Mouse (Mus musculus) neural tube, embryonic 15.5 days (tissue): Measurements from ENCODE around the gene Fam107a. TPM values are rescaled to one million over a fixed set of nuclear protein-coding genes. Genes with fewer than 3 reads are reported as not detected.

Experiments
- ATAC-seq: fragments of 200-750 bp; cut with Nextera tagmentation; 2 replicates; pipeline ENCODE4 v1.8.0; 2017; ENCODE audit warnings: mild to moderate bottlenecking, moderate TSS enrichment, moderate library complexity; ENCODE audit not compliant: low FRiP score
- H3K27ac ChIP-seq: fragments of 300-500 bp; sonication (generic); replicated peaks from 2 replicates; pipeline ENCODE4 v1.5.1; 2015; ENCODE audit warnings: mild to moderate bottlenecking, inconsistent platforms
- H3K27me3 ChIP-seq: fragments of 300-500 bp; sonication (generic); replicated peaks from 2 replicates; pipeline ENCODE4 v1.6.1; 2015; ENCODE audit warnings: inconsistent platforms
- H3K36me3 ChIP-seq: fragments of 300-500 bp; sonication (generic); 2 replicates; pipeline ENCODE4 v1.6.1; 2015; ENCODE audit warnings: inconsistent platforms
- H3K4me1 ChIP-seq: fragments of 300-500 bp; sonication (generic); 2 replicates; pipeline ENCODE4 v1.6.1; 2015; ENCODE audit warnings: inconsistent platforms
- H3K4me2 ChIP-seq: fragments of 300-500 bp; sonication (generic); 2 replicates; pipeline ENCODE4 v1.6.1; 2015; ENCODE audit warnings: inconsistent platforms, mild to moderate bottlenecking, moderate library complexity
- H3K4me3 ChIP-seq: fragments of 300-500 bp; sonication (generic); replicated peaks from 2 replicates; pipeline ENCODE4 v1.5.1; 2015; ENCODE audit warnings: mild to moderate bottlenecking, inconsistent platforms
- H3K9ac ChIP-seq: fragments of 300-500 bp; sonication (generic); replicated peaks from 2 replicates; pipeline ENCODE4 v1.6.1; 2015; ENCODE audit warnings: mild to moderate bottlenecking, inconsistent platforms
- H3K9me3 ChIP-seq: fragments of 300-500 bp; sonication (generic); replicated peaks from 2 replicates; pipeline ENCODE4 v1.6.1; 2016; ENCODE audit warnings: inconsistent platforms
- WGBS: fragments of 180-500 bp; shearing (Covaris S2); methylation state at CpG from one replicate; pipeline ENCODE4 v1.1.7; 2015; ENCODE audit warnings: mixed read lengths; 5-methylcytosine and 5-hydroxymethylcytosine counted together
- polyA plus RNA-seq: library from polyadenylated mRNA; unstranded; fragments of >200 nt; fragmentation: Nextera tagmentation; extraction: Ambion mirVana; gene quantifications from 2 replicates; pipeline ENCODE4 v1.2.1, GENCODE M21; 2015

Gene Fam107a
- polyA plus RNA-seq, 1 experiment from 2014 or later = 0.44 TPM

- Histone ChIP-seq H3K9me3 (no peaks in the 10 kb centered on the region), H3K36me3 (no peaks in the 10 kb centered on the region), H3K27ac (no peak overlapping the region), H3K27me3 (no peaks in the 10 kb centered on the region), H3K4me1 (no peaks in the 10 kb centered on the region), H3K4me2 (no peak overlapping the region), H3K4me3 (no peak overlapping the region), H3K9ac (no peak overlapping the region)
- 87% methylated on average over 8 of the region's 8 CpGs for WGBS
- ATAC-seq = no peak
Measured at GRCm38 (mm10) chr14:8251330-8251885, 66.4 kb downstream of the Fam107a start.

GRCm38 (mm10) chr14:8250141-8250871 is 67.5 kb downstream of the Fam107a start:
- no peak overlapping the region for H3K4me3 ChIP-seq
- WGBS = 89% methylated on average over 9 of the region's 9 CpGs
- no peak for ATAC-seq
- H3K9ac ChIP-seq = no peak overlapping the region
- no peak overlapping the region for H3K27ac ChIP-seq
- no peaks in the 10 kb centered on the region for H3K4me1 ChIP-seq
- H3K36me3 ChIP-seq = no peaks in the 10 kb centered on the region
- no peaks in the 10 kb centered on the region for H3K27me3 ChIP-seq
- no peaks in the 10 kb centered on the region for H3K9me3 ChIP-seq
- H3K4me2 ChIP-seq = no peak overlapping the region

GRCm38 (mm10) chr14:8249206-8249605 is 68.6 kb downstream of the Fam107a start:
- no peak for ATAC-seq
- 83% methylated on average over 1 of the region's 1 CpGs for WGBS
- Histone ChIP-seq H3K4me2 (no peak overlapping the region), H3K36me3 (no peaks in the 10 kb centered on the region), H3K9ac (no peak overlapping the region), H3K9me3 (no peaks in the 10 kb centered on the region), H3K4me3 (no peak overlapping the region), H3K27ac (no peak overlapping the region), H3K4me1 (no peaks in the 10 kb centered on the region), H3K27me3 (no peaks in the 10 kb centered on the region)

GRCm38 (mm10) chr14:8246878-8247277 is 70.9 kb downstream of the Fam107a start:
- WGBS = 84% methylated on average over 8 of the region's 8 CpGs
- Histone ChIP-seq H3K4me2 (no peak overlapping the region), H3K27ac (no peak overlapping the region), H3K4me3 (no peak overlapping the region), H3K27me3 (no peaks in the 10 kb centered on the region), H3K36me3 (no peaks in the 10 kb centered on the region), H3K9me3 (no peaks in the 10 kb centered on the region), H3K4me1 (no peaks in the 10 kb centered on the region), H3K9ac (no peak overlapping the region)
- no peak for ATAC-seq

Other genes starting within 250 kb of the Fam107a start
- gene Rpp14, start 237.7 kb downstream of the Fam107a start, polyA plus RNA-seq = 43.1 and 57.9 TPM in 2 replicates
- 75.2 and 78.5 TPM in 2 replicates for gene Pxk, start 219.8 kb downstream of the Fam107a start, polyA plus RNA-seq
- 296 and 297 TPM in 2 replicates for gene Pdhb, start 145.0 kb downstream of the Fam107a start, polyA plus RNA-seq
- gene Kctd6, start 103.9 kb downstream of the Fam107a start, polyA plus RNA-seq = 15.1 and 22.5 TPM in 2 replicates
- gene Acox2, start 58.7 kb downstream of the Fam107a start, polyA plus RNA-seq = 0.22 TPM in 1 of 2 replicates, not detected in the other
- 1.3 TPM in 1 of 2 replicates, not detected in the other for gene Oit1, start 60.7 kb upstream of the Fam107a start, polyA plus RNA-seq